Mouse (Mus musculus) forebrain, embryonic 14.5 days (tissue): Measurements from ENCODE around the gene Gm4787. TPM values are rescaled to one million over a fixed set of nuclear protein-coding genes. Genes with fewer than 3 reads are reported as not detected.
"Not testable (repeated sequence)": the region's sequence is repeated elsewhere in the genome, so short reads cannot be mapped to it uniquely, and the experiment has no call there.

Experiments
- ATAC-seq: fragments of 200-750 bp; cut with Nextera tagmentation; 2 replicates; pipeline ENCODE4 v1.8.0; 2017; ENCODE audit warnings: mild to moderate bottlenecking, moderate library complexity
- DNase-seq: peaks from one replicate; pipeline ENCODE4 v3.0.0-alpha.2; 2015; ENCODE audit warnings: low spot score
- H3K27ac ChIP-seq: fragments of 300-500 bp; sonication (generic); 2 replicates; pipeline ENCODE4 v1.5.1; 2014; ENCODE audit warnings: low read depth, mild to moderate bottlenecking, control low read depth, low read length, moderate library complexity
- H3K27me3 ChIP-seq: fragments of 300-500 bp; sonication (generic); replicated peaks from 2 replicates; pipeline ENCODE4 v1.6.1; 2014; ENCODE audit warnings: low read length, control low read depth, mixed read lengths; ENCODE audit not compliant: control insufficient read depth, insufficient read depth
- H3K36me3 ChIP-seq: fragments of 300-500 bp; sonication (generic); 2 replicates; pipeline ENCODE4 v1.6.1; 2014; ENCODE audit warnings: low read length, control low read depth; ENCODE audit not compliant: control insufficient read depth, insufficient read depth
- H3K4me1 ChIP-seq: fragments of 300-500 bp; sonication (generic); 2 replicates; pipeline ENCODE4 v1.6.1; 2014; ENCODE audit warnings: antibody characterized with exemption, low read length, control low read depth; ENCODE audit not compliant: control insufficient read depth, insufficient read depth
- H3K4me2 ChIP-seq: fragments of 300-500 bp; sonication (generic); 2 replicates; pipeline ENCODE4 v1.6.1; 2014; ENCODE audit warnings: mild to moderate bottlenecking, control low read depth, low read length
- H3K4me3 ChIP-seq: fragments of 300-500 bp; sonication (generic); 2 replicates; pipeline ENCODE4 v1.5.1; 2014; ENCODE audit warnings: low read depth, low read length, control low read depth
- H3K9ac ChIP-seq: fragments of 300-500 bp; sonication (generic); 2 replicates; pipeline ENCODE4 v1.6.1; 2014; ENCODE audit warnings: mild to moderate bottlenecking, low read length, control low read depth, moderate library complexity
- H3K9me3 ChIP-seq: fragments of 300-500 bp; sonication (generic); replicated peaks from 2 replicates; pipeline ENCODE4 v1.6.1; 2016; ENCODE audit warnings: low read length, control low read depth, mixed read lengths; ENCODE audit not compliant: control insufficient read depth
- WGBS: fragments of 180-500 bp; shearing (Covaris S2); extraction: QIAGEN DNeasy Blood & Tissue Kit; methylation state at CpG from one replicate; pipeline ENCODE4 v1.1.7; 2014; 5-methylcytosine and 5-hydroxymethylcytosine counted together
- polyA plus RNA-seq: library from polyadenylated mRNA; unstranded; fragments of >200 nt; fragmentation: Nextera tagmentation; extraction: Ambion mirVana; gene quantifications from 2 replicates; pipeline ENCODE4 v1.2.1, GENCODE M21; 2014

Gene Gm4787
- polyA plus RNA-seq, result 0.14 and 0.20 TPM in 2 replicates

- not testable (repeated sequence) for ATAC-seq
- WGBS, result 77% methylated on average over 1 of the region's 1 CpGs
Measured at GRCm38 (mm10) chr12:81379364-81379763, at the start of gene Gm4787. TSS of gene Gm4787 (minus strand) at chr12:81379464.

DNA sequence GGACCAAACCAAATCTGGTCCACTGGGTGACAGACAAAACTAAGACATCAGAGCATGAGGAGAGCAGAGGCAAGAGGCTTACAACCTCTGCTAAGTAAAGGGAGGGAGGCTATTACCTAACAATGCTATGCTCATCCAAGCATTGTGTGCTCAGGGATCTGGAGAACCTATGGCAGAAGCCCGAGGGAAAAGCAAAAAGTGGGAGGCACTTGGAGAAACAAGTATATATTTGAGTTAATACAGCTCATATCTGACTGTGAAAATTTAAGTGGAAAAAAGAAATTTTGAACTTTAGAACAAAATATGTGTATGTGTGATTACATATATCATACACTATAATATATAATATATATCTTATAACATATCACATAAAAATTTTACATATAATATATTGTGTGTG, 42.6 kb upstream of the Gm4787 start, which contains the start of gene Adam4:
Adam4 (minus strand) TSS at position 101 of the 400 bp plus-strand sequence.
- Histone ChIP-seq H3K9ac (no peak within 1 kb of the TSS), H3K36me3 (no peaks in the 10 kb centered on the region), H3K9me3 (no peaks in the 10 kb centered on the region; the same call in 1 of the 2 replicates), H3K27me3 (no peaks in the 10 kb centered on the region), H3K4me3 (no peak within 1 kb of the TSS), H3K4me1 (no peaks in the 10 kb centered on the region), H3K27ac (no peak within 1 kb of the TSS), H3K4me2 (no peak within 1 kb of the TSS)
- no peak for DNase-seq
- 91% methylated on average over 1 of the region's 1 CpGs for WGBS
- no peak for ATAC-seq

More at GRCm38 (mm10) chr12:81379364-81379763, at the start of gene Gm4787:
- H3K27ac ChIP-seq, H3K36me3 ChIP-seq, DNase-seq, H3K4me2 ChIP-seq, H3K4me3 ChIP-seq, H3K4me1 ChIP-seq, H3K9ac ChIP-seq, H3K9me3 ChIP-seq, H3K27me3 ChIP-seq: not testable (repeated sequence)

- Histone ChIP-seq H3K4me1 (no peaks in the 10 kb centered on the region), H3K9me3 (no peaks in the 10 kb centered on the region), H3K27me3 (no peaks in the 10 kb centered on the region), H3K4me3 (no peak overlapping the region), H3K36me3 (no peaks in the 10 kb centered on the region), H3K27ac (no peak overlapping the region), H3K4me2 (no peak overlapping the region), H3K9ac (no peak overlapping the region)
- ATAC-seq (no peak), DNase-seq (no peak)
- 93% methylated on average over 2 of the region's 3 CpGs for WGBS
Measured at GRCm38 (mm10) chr12:81413211-81413610, 33.9 kb upstream of the Gm4787 start.

DNA sequence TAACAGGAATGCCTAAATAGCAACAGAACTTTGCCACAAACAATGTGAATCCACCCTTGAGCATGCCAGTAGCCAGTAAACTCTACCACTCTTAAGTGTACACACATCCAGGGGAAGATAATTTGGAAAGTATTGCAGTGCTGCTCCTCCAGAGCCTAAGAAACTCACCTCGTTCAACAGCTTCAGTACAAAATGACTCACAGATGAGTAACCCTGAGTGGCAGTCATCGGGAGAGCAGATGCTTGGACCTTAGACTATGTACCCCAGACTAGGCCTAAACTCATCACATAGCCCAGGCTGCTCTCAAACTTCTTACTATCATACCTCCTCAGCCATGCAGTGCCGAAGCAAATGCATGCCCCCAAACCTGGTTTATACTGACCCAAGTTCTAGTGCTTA, 29.7 kb upstream of the Gm4787 start:
- ATAC-seq (no peak), DNase-seq (no peak)
- H3K36me3 ChIP-seq, result no peaks in the 10 kb centered on the region
- 88% methylated on average over 3 of the region's 3 CpGs for WGBS
- no peak overlapping the region for H3K27ac ChIP-seq
- no peaks in the 10 kb centered on the region for H3K4me1 ChIP-seq
- no peak overlapping the region for H3K9ac ChIP-seq
- H3K9me3 ChIP-seq, result no peaks in the 10 kb centered on the region
- H3K4me3 ChIP-seq, result no peak overlapping the region
- no peaks in the 10 kb centered on the region for H3K27me3 ChIP-seq
- no peak overlapping the region for H3K4me2 ChIP-seq

DNA sequence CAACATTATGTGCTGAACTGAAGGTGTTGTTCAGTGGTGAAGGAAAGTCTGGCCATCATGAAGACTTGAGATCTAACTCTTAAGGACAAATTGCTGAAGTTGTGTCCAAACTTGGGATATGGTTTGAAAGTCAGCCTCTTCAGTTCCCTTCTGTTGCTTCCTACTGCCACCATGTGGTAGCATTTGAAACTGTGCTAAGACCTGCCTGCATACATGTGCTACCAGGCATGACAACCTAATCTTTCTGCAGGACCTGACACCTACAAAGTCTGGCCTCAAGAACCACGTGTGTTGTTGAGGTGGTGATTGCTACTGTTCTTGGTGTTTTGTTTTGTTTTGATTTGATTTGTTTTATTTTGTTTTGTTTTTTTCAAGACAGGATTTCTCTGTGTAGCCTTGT, 22.9 kb upstream of the Gm4787 start:
- no peaks in the 10 kb centered on the region for H3K27me3 ChIP-seq
- no peak overlapping the region for H3K27ac ChIP-seq
- H3K9ac ChIP-seq, result no peak overlapping the region
- no peak overlapping the region for H3K4me3 ChIP-seq
- DNase-seq (peak; percentile 82), ATAC-seq (peak; percentile 42; the same call in 1 of the 2 replicates)
- no peak overlapping the region for H3K4me2 ChIP-seq
- H3K4me1 ChIP-seq, result no peaks in the 10 kb centered on the region
- H3K36me3 ChIP-seq, result no peaks in the 10 kb centered on the region
- WGBS, result 23% methylated on average over 1 of the region's 1 CpGs
- no peaks in the 10 kb centered on the region for H3K9me3 ChIP-seq

DNA sequence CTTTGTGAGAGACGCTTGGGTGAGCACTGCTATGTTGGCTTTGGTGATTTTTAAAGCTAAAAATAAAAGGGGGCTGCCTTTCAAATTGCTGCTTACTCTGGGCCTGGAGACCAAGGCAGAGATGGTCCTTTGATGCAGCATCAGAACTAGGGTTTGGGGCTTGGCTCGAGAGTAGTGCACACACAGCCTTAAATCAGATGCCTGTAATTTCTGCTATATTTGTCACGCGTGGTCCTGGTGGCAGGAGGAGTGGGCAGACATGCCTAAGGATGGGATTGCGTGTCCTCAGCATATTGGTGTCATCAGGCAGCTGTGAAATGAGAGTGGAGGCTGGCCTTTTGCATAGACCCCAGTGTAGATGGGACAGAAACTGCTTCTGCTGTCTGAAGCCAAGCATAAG, 45.4 kb downstream of the Gm4787 start:
- WGBS, result 71% methylated on average over 5 of the region's 5 CpGs
- Histone ChIP-seq H3K27me3 (peaks cover 6% of the 10 kb centered on the region; the same call in 1 of the 2 replicates), H3K4me2 (peak overlapping the region; percentile 95), H3K4me1 (no peaks in the 10 kb centered on the region), H3K9me3 (no peaks in the 10 kb centered on the region), H3K4me3 (peak overlapping the region; percentile 65; the same call in 1 of the 2 replicates), H3K9ac (peak overlapping the region; percentile 84; the same call in 1 of the 2 replicates), H3K27ac (no peak overlapping the region), H3K36me3 (no peaks in the 10 kb centered on the region)
- DNase-seq (no peak), ATAC-seq (no peak)

- Histone ChIP-seq H3K9me3 (no peaks in the 10 kb centered on the region), H3K27ac (peak within 1 kb of the TSS; percentile 86), H3K4me1 (no peaks in the 10 kb centered on the region), H3K9ac (peak within 1 kb of the TSS; percentile 84), H3K4me3 (peak within 1 kb of the TSS; percentile 65), H3K27me3 (peaks cover 6% of the 10 kb centered on the region; the same call in 1 of the 2 replicates), H3K36me3 (no peaks in the 10 kb centered on the region), H3K4me2 (peak within 1 kb of the TSS; percentile 95)
- WGBS, result 1% methylated on average over 44 of the region's 47 CpGs
- peak; percentile 80 for DNase-seq
- ATAC-seq, result peak; percentile 77
Measured at GRCm38 (mm10) chr12:81332875-81333421, 46.3 kb downstream of the Gm4787 start, which contains the start of gene Slc8a3. TSS of gene Slc8a3 (minus strand) at chr12:81333180.

- 1% methylated on average over 47 of the region's 54 CpGs for WGBS
- no peaks in the 10 kb centered on the region for H3K36me3 ChIP-seq
- H3K9me3 ChIP-seq, result no peaks in the 10 kb centered on the region
- no peaks in the 10 kb centered on the region for H3K4me1 ChIP-seq
- DNase-seq (peak; percentile 88), ATAC-seq (peak; percentile 83)
- H3K27ac ChIP-seq, result peak overlapping the region; percentile 86
- H3K4me3 ChIP-seq, result peak overlapping the region; percentile 65
- H3K9ac ChIP-seq, result peak overlapping the region; percentile 84
- H3K4me2 ChIP-seq, result peak overlapping the region; percentile 95
- peaks cover 6% of the 10 kb centered on the region; the same call in 1 of the 2 replicates for H3K27me3 ChIP-seq
Measured at GRCm38 (mm10) chr12:81331937-81332874, 47.1 kb downstream of the Gm4787 start.
